Mouse (Mus musculus) induced T-regulatory cell, adult 2 months (primary cell): ENCODE data around the gene Mon2.

Experiments
- DNase-seq: peaks from one replicate; pipeline ENCODE4 v3.0.0-alpha.2; 2012; ENCODE audit warnings: low read depth

Mon2 gene

GRCm38 (mm10) chr10:123076245-123077023 lies at the start of gene Mon2:
Gene Mon2, minus strand, starts transcription at chr10:123076505.
- peak; percentile 98 for DNase-seq

DNA sequence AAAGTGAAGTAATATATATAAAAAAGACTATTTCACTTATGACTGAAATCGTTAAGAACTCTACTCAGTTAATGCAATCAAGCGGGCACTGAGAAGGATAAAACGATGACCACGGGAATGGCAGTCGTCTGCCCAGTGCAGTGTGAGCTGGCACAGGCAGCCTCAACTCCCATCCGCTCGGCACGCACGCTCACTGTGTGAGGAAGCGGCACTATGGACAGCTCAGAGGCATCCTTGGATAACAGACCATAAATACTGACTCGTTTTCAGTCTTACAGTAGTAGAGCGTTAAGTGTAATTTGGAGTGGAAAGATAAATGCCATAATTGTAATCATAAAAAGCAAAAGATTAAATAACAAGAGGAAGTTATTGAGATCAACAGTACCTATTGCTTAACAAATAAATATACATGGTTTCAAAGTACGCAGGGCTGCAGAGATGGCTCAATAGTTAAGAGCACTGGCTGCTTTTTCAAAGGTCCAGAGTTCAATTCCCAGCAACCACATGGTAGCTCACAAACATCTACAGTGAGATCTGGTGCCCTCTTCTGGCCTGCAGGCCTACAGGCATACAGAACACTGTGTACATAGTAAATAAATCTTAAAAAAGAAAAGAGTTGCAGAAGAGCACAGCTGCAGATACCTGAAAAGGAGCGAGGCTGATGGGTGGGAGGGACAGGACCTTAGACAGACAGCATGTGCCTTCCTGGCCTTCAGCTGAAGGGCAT lies 44.5 kb upstream of the Mon2 start:
- no peak for DNase-seq

DNA sequence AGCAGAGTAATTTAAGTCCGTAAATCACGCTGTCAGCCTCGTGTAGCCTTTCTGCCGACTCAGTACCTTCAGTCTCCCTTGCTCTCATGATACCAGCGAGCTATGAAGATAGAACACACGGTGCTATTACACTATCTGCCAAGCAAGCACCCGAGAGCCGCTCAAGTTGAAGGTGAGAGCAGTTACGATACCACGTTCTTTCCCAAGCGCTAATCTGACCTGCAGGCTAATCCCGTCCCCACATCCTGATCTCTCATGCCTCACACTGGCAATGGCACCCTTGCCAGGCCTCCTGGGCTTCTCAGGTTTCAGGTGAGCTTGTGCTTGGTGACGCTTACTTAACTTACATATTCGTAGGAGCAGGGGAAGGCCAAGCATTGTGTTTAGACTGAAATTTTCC lies 40.6 kb upstream of the Mon2 start:
- DNase-seq: no peak

DNA sequence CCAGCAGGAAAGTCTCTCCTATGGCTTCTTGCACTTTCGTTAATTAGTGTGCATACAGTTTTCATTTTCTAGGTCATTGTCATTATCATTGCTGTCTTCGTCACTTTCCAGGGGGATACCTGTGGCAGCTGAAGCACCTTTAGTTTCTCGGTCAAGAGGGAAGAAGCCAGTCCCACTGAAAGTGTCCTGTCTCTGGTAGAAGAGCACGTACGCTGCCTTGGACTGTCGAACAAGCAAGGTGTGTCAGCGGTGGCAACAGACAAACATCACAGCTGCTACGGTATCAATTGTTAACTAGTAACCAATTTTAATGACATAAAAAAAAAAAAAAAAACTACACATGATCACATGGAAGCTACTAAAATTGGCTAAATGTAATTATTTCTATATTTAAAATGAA lies 37.2 kb upstream of the Mon2 start:
- no peak for DNase-seq

DNA sequence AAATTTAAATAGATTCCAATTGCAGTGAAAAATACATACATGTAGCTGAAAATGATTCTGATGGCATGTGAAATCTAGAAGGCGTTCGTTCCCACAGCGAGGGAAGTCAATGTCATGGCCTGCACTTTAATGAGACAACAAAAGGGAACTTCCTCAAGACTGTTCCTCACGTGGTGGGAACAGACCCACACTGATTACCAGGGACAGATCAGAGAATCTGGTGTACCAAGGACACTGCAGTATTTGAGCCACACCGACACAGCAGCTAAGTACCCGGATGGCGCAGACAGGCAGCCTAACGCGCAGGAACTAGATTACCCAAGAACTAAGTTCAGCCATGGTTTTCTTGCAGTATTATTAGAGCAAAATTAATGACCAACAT lies 36.5 kb upstream of the Mon2 start:
- no peak for DNase-seq

- DNase-seq: no peak
These were observed 35.9 kb upstream of the Mon2 start for GRCm38 (mm10) chr10:123112056-123112786.

DNA sequence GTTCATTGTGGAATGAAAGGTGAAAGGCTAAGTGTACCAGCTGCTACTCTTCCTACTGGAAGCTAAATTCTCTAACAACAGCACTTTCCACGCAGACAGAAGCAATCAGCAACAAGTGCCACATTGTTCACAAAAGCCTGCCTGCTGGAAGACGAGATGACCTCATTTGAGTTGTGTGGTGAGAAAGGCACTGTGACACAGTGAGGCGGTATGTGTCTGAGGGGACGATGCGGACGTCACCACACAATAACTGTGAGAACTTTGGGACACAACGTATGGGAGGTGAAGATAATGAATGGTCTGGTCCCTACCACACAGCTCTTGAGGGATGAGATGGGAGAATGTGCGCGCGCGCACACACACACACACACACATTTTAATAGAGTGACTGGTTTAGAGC lies 34.2 kb upstream of the Mon2 start:
- DNase-seq: no peak

- no peak for DNase-seq
These were observed 32.2 kb upstream of the Mon2 start for GRCm38 (mm10) chr10:123108527-123108926.

- DNase-seq: no peak
These were observed 31.8 kb upstream of the Mon2 start for GRCm38 (mm10) chr10:123108121-123108520.

GRCm38 (mm10) chr10:123101303-123101702 lies 25.0 kb upstream of the Mon2 start:
- DNase-seq: no peak

- no peak for DNase-seq
These were observed 24.3 kb upstream of the Mon2 start for GRCm38 (mm10) chr10:123100584-123100983.

DNA sequence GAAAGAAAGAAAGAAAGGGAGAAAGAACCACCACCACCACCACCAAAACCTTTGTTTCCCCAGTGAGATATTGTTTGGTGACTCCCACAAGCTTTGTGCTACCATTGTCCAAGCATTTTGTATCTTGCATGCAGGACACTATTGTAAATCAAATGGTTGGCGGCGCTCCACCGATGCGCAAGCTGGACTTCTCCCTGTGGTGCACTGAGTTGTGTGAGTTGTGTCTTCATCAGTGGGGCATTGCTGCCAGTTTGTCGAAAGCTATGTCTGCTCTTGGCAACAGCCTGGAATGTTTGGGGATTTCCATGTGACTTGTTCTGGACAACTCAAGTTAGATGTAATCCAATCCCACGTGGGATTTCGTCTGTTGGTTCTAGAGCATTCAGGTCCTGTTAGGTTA lies 18.2 kb upstream of the Mon2 start:
- no peak for DNase-seq

DNA sequence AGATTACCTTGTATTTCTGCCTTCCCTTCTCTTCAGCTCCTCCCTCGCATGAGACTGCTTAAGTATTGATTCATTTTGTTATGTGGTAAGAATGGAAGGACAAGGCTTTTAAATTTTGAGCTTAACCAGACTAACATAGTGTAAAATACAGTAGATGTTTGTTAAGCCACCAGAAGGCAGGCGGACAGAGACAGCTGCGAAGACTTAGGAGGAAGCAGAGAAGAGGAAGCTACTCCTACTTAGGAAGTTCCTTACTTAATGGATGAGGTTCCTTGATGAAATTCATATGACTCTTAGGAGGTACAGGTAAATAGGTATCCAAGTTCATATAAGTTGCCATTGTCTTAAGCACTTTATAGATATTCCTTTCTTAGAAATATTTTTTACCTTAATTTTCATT lies 16.3 kb upstream of the Mon2 start:
- no peak for DNase-seq

- peak; percentile 83 for DNase-seq
These were observed 15.4 kb upstream of the Mon2 start for GRCm38 (mm10) chr10:123091737-123092136.

DNA sequence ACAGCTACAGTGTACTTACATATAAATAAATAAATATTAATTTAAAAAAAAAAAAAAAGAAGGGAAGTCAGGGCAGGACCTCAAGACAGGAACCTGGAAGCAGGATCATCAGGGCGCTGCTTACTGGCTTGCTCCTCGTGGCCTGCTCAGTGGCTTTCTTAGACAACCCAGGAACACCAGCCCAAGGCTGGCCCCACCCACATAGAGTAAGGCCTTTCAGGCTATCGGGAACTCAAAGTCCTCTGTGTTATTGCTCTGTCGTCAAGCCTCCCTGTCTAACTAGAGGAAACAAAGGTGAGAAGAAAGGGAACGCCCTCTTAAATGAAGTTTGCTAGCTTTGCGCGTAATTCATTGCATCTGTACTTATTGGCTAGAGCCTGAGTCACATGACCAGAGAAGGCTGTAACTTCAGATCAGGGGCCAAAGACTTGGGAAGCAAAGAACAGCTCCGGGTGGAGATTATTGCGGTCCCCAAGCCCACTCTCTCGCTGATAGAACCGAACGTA lies 13.2 kb upstream of the Mon2 start:
- DNase-seq: no peak

DNA sequence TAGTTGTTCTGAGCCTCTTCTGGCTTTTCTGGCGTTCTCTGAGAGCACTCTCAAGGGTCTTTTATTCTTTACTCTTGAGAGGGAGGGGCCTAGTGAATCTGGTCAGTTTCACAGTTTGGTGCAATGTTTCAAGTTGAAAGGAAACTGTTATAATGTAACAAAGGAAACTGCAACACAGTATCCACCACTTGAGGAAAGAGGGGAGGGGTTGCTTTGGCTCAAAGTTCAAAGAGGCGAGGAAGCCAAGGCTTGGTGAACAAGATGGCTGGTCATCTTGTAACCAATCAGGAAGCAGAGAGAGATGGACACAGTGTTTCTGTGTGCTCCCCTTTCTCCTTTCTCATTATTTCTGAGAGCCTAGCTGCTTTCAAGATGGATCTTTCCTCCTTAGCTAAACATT lies 10.5 kb upstream of the Mon2 start:
- no peak for DNase-seq

- DNase-seq: no peak
These were observed 8.8 kb upstream of the Mon2 start for GRCm38 (mm10) chr10:123084900-123085641.

DNA sequence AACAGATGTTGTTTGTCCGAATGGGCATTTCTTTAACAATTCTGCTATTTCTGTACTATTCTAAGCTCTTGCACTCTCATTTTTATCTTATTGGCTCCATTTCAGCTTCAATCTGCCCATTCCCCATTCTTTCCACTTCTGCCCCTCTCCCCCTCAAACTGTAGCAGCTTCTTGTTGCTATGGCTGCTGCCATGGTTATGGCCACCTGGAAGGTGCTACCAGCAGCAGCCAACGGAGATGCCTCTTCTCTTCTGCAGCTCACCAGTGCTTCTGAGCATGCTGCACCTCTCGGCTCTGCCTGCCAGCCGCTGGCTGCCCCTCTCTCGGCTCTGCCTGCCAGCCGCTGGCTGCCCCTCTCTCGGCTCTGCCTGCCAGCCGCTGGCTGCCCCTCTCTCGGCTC lies 8.0 kb upstream of the Mon2 start:
- no peak for DNase-seq

DNA sequence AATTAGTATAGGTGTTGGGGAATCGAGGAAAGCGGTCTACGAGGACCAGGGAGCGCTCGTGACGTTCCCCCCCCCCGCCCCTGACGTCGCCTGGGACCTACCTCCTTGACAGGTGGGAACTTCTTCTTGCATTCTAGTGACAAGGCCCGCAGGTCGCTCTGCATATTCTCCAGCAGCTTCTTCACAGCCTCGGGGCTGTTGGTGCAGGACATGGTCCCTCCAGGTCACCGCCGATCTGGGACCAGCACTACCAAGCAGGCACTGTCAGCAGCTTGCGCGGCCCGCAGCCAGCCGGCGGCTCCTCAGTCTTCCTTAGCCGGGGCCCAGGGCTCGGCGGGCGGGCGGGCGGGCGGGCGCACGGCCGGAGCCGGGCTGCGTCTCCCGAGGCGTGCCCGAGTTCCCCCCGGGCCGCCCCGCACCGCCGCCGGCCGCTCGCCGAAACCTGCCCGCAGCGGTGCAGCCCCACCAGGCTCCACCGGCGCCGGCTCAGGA lies 508 bp downstream of the Mon2 start:
- peak; percentile 60 for DNase-seq

- DNase-seq: no peak
These were observed 4.3 kb downstream of the Mon2 start for GRCm38 (mm10) chr10:123071997-123072396.

GRCm38 (mm10) chr10:123063021-123063420 lies 13.3 kb downstream of the Mon2 start:
- no peak for DNase-seq

- no peak for DNase-seq
These were observed 15.5 kb downstream of the Mon2 start for GRCm38 (mm10) chr10:123060831-123061230.
